Mouse (Mus musculus): ENCODE measurements around the gene Rabl3. TPM values are rescaled to one million over a fixed set of nuclear protein-coding genes. Genes with fewer than 3 reads are reported as not detected.

Gene Rabl3
- polyA plus RNA-seq, 1 experiment from 2014 or later: 34.5 TPM

DNA sequence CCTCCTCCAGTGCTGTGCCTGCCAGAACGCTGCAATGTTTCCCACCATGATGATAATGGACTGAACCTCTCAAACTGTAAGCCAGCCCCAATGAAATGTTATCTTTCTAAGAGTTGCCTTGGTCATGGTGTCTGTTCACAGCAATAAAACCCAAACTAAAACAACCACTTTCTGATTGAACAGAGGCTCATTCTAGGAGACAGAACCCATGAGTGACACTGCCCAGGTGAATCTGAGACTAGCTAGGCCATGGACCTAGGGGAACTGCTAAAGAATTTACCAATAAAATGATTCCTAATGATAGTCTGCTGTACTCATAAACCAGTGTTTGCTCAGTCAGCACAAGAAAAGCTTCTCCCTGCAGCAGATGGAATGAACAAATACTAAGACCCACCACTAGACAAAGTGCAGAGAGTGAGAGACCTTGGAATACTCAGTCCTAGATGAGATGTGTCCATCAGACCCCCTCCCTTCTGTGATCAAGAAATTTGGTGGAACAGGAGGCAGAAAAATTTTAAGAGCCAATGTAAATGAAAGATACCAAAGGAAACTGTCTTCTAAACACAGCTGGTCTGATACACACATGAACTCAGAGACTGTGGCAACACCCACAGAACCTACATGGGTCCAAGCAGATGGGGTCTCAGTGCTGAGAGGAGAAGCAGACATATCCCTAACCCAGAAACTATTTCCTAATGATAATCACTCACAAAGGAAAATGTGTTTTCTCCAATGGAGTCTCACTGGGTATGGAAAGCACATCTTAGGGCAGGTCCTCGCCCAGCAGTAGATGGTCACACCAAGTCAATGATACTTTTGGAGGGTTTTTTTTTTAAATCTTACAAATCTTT, 19.3 kb upstream of the Rabl3 start:
- no peak overlapping the region for H3K4me3 ChIP-seq
- 93% methylated on average over 2 of the region's 2 CpGs for WGBS
- no peak for ATAC-seq (ENCODE audit: insufficient number of reproducible peaks, low FRiP score)
- H3K27me3 ChIP-seq (replicated peaks): no peaks in the 10 kb centered on the region
- no peak overlapping the region for H3K4me2 ChIP-seq
- no peak overlapping the region for H3K9ac ChIP-seq
- 0 out of 2 replicates have a peak, but pooled peaks cover under 1% of the 10 kb centered on the region for H3K4me1 ChIP-seq (replicated peaks)
- peaks cover 13% of the 10 kb centered on the region; the same call in 1 of the 2 replicates for H3K9me3 ChIP-seq (replicated peaks)
- no peak overlapping the region for H3K27ac ChIP-seq (ENCODE audit: poor library complexity, severe bottlenecking)
- peaks cover 72% of the 10 kb centered on the region for H3K36me3 ChIP-seq

DNA sequence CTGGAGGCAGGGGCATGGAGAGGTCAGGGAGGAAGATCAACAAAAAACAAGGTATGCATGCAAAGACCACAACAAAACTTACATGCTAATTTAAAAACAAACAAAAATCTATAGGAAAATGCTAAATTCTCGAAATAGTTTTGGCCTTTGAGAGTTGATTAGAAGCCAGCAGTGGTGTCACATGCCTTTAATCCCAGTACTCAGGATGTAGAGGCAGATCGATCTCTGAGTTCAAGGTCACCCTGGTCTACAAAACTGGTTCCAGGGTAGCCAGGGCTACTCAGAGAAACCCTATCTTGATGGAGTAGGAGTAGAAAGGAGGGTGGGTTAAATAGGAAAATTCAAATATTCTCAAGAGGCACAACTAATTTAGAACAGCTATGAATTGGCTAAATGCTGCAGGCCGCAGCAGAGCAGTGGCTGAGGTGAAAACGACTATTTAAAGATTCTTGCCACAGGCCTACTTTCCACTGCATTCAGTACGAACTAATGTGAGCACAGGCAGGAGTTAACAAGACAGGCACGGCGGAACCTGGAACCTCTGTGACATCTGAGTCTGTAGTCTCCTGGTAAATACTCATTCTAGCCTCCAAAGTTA, 17.5 kb upstream of the Rabl3 start:
- 89% methylated on average over 7 of the region's 7 CpGs for WGBS

DNA sequence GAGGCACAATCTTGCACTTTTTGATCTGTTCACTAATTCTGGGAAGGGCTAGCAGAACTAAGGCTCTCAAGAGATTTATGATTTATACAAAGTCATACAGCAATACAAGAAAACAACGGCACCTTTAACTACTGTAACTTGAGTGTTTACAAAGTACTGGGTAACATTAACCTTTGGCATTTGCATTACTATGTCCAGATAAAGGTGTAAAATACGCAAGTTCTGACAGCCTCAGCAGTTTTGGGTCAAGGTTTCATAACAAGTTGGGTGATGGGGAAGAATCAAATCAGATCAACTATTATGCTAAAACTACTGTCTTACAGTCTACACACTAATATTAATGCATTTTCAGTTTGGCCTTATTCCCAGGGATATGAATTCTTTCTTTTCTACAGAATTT, 14.6 kb upstream of the Rabl3 start:
- peaks cover 17% of the 10 kb centered on the region for H3K4me1 ChIP-seq (replicated peaks)
- no peak overlapping the region for H3K4me3 ChIP-seq
- no peak overlapping the region for H3K9ac ChIP-seq
- H3K27me3 ChIP-seq (replicated peaks): no peaks in the 10 kb centered on the region
- H3K27ac ChIP-seq (ENCODE audit: poor library complexity, severe bottlenecking): no peak overlapping the region
- H3K36me3 ChIP-seq: peaks cover 53% of the 10 kb centered on the region
- ATAC-seq (ENCODE audit: insufficient number of reproducible peaks, low FRiP score): no peak
- WGBS: 94% methylated on average over 2 of the region's 2 CpGs
- no peak overlapping the region for H3K4me2 ChIP-seq
- peaks cover 11% of the 10 kb centered on the region; the same call in 1 of the 2 replicates for H3K9me3 ChIP-seq (replicated peaks)

More for the DNA sequence above, 17.5 kb upstream of the Rabl3 start:
- no peak for ATAC-seq (ENCODE audit: insufficient number of reproducible peaks, low FRiP score)
- H3K4me1 ChIP-seq (replicated peaks): peaks cover 13% of the 10 kb centered on the region
- H3K4me3 ChIP-seq: no peak overlapping the region
- peaks cover 67% of the 10 kb centered on the region for H3K36me3 ChIP-seq
- H3K27me3 ChIP-seq (replicated peaks): no peaks in the 10 kb centered on the region
- peaks cover 13% of the 10 kb centered on the region; the same call in 1 of the 2 replicates for H3K9me3 ChIP-seq (replicated peaks)
- no peak overlapping the region for H3K4me2 ChIP-seq
- H3K9ac ChIP-seq: no peak overlapping the region
- no peak overlapping the region for H3K27ac ChIP-seq (ENCODE audit: poor library complexity, severe bottlenecking)

DNA sequence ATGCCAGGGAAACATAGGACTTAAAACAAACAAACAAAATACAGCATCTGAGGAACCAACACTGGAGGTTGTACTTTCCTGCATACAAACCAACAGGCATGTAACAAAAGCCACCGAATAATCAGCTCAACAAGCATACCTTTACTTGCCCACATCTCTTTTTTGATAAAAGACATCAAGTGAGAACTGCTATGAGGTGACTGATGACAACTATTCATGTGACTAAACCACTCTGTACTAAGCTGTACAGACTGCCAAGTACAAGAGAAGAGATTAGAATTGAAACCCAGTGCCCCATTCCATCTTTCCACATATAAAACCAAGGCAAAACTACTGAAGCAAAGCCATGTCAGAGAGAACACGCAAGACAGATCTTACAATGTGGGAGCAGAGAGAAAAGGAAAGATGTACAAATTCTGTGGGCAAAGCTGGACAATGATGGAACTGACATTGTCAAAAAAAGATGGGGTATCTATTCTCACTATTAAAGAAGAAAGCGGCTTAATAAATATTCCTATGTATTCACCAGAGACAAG, 12.9 kb upstream of the Rabl3 start:
- no peak overlapping the region for H3K4me3 ChIP-seq
- peaks cover 42% of the 10 kb centered on the region for H3K36me3 ChIP-seq
- H3K9me3 ChIP-seq (replicated peaks): peaks cover 5% of the 10 kb centered on the region; the same call in 1 of the 2 replicates
- no peak for ATAC-seq (ENCODE audit: insufficient number of reproducible peaks, low FRiP score)
- H3K4me1 ChIP-seq (replicated peaks): peaks cover 23% of the 10 kb centered on the region
- WGBS: 74% methylated on average over 3 of the region's 3 CpGs
- no peak overlapping the region for H3K9ac ChIP-seq
- H3K4me2 ChIP-seq: peak overlapping the region; percentile 5; the same call in 1 of the 2 replicates
- no peaks in the 10 kb centered on the region for H3K27me3 ChIP-seq (replicated peaks)
- H3K27ac ChIP-seq (ENCODE audit: poor library complexity, severe bottlenecking): peak overlapping the region; percentile 4; the same call in 1 of the 2 replicates

DNA sequence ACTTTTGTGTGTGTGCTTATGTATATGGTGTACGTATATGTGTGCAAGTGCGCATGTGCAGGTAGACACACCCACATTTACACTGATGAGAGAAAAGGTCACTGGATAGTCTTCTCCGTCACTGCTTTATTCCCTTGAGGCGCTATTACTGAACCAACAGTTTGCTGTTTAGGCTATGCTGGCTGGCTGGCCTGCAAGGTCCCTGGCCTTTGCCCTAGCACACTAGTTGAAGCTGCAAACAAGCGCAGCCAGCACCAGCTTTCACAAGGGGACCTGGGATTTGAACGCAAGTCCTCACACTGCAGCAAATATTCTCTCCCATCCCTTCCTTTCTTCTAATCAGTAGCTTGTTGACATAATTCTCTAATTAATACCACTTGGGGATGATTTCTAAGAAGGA, 9.5 kb upstream of the Rabl3 start:
- H3K4me1 ChIP-seq (replicated peaks): peaks cover 30% of the 10 kb centered on the region
- H3K4me3 ChIP-seq: no peak overlapping the region
- no peaks in the 10 kb centered on the region for H3K9me3 ChIP-seq (replicated peaks)
- H3K27me3 ChIP-seq (replicated peaks): no peaks in the 10 kb centered on the region
- no peak overlapping the region for H3K4me2 ChIP-seq
- peaks cover 31% of the 10 kb centered on the region for H3K36me3 ChIP-seq
- no peak for ATAC-seq (ENCODE audit: insufficient number of reproducible peaks, low FRiP score)
- WGBS: 89% methylated on average over 6 of the region's 6 CpGs
- no peak overlapping the region for H3K9ac ChIP-seq
- no peak overlapping the region for H3K27ac ChIP-seq (ENCODE audit: poor library complexity, severe bottlenecking)

DNA sequence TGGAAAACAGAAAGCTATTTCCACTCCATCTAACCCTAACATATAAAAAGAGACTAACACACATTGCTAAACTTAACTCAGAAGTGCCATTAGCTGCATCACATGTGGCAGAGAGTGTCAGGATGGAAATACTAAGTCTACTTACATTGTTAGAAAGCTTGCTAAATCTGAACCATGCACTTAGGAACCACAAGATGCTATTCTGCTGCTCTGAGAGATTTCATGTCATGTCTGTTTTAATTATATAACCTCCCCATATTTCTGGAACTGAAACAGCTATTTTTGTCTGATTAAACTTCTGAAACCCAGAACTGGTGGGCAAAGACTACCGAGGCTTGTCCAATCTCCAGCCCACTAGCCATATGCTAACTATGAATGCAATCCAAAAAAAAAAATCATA, 7.6 kb upstream of the Rabl3 start:
- H3K4me1 ChIP-seq (replicated peaks): peaks cover 19% of the 10 kb centered on the region
- H3K9me3 ChIP-seq (replicated peaks): no peaks in the 10 kb centered on the region
- peaks cover 36% of the 10 kb centered on the region for H3K36me3 ChIP-seq
- H3K27me3 ChIP-seq (replicated peaks): no peaks in the 10 kb centered on the region
- 88% methylated on average over 1 of the region's 1 CpGs for WGBS
- no peak for ATAC-seq (ENCODE audit: insufficient number of reproducible peaks, low FRiP score)
- H3K4me3 ChIP-seq: no peak overlapping the region
- no peak overlapping the region for H3K4me2 ChIP-seq
- no peak overlapping the region for H3K27ac ChIP-seq (ENCODE audit: poor library complexity, severe bottlenecking)
- no peak overlapping the region for H3K9ac ChIP-seq

DNA sequence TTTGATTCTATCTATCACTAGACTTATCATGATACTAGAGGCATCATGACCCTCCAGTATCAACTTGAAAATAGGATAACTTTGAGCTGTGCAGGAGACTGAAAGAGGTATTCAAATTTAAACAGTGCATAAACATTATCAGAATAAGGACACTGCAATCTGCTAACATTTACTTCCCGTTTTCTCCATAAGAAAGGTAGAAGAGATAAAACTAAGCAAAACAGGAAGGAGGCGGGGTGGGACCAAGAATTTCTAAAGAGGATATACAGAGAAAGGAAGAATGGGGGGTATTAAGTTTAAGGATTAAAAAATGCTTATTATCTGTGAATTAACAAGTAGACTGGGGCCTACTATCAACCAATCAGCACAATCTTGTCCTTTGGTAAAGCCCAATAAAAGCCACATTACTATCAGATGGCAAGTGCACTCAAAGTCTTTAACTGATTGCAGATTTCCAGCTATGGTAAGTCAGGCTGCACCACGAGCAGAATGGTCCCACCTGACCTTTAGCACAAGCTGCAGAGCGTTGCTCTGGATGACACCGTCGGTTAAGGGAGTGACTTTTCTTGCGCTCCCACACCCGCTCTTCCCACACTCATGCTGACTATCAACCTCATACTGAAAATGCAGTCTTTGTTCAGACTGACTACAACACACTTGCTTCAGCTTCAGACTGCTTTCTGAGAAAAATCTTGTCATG, 6.2 kb upstream of the Rabl3 start:
- Histone ChIP-seq H3K4me1 (replicated peaks) (peaks cover 30% of the 10 kb centered on the region), H3K4me3 (no peak overlapping the region), H3K4me2 (no peak overlapping the region), H3K9me3 (replicated peaks) (no peaks in the 10 kb centered on the region), H3K27ac (ENCODE audit: poor library complexity, severe bottlenecking) (no peak overlapping the region), H3K9ac (no peak overlapping the region), H3K27me3 (replicated peaks) (no peaks in the 10 kb centered on the region), H3K36me3 (peaks cover 35% of the 10 kb centered on the region)
- no peak for ATAC-seq (ENCODE audit: insufficient number of reproducible peaks, low FRiP score)
- WGBS: 68% methylated on average over 8 of the region's 8 CpGs

DNA sequence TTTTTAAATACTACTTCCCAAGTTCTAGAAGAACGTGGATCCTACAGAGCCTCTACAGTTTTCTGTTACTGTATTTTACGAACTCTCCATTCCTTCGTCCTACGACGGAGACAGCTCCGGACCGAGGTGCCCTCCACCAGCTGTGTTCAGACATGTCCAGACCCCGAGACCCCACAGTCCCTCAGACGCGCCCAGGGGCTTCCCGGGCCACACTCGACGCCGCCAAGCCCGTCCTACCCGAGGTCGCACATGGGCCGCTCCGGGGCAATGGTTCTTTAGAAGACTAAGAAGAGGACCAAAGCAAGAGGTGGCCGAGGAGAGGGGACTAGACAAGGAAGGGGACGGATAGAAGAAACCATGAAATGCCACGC, 460 bp upstream of the Rabl3 start:
- WGBS: under 1% methylated on average over 22 of the region's 22 CpGs
- Histone ChIP-seq H3K4me1 (replicated peaks) (peaks cover 27% of the 10 kb centered on the region), H3K4me2 (peak overlapping the region; percentile 85), H3K27me3 (replicated peaks) (no peaks in the 10 kb centered on the region), H3K4me3 (peak overlapping the region; percentile 97), H3K27ac (ENCODE audit: poor library complexity, severe bottlenecking) (peak overlapping the region; percentile 91), H3K36me3 (peaks cover 28% of the 10 kb centered on the region), H3K9ac (peak overlapping the region; percentile 95), H3K9me3 (replicated peaks) (no peaks in the 10 kb centered on the region)
- ATAC-seq (ENCODE audit: insufficient number of reproducible peaks, low FRiP score): peak; percentile 33

DNA sequence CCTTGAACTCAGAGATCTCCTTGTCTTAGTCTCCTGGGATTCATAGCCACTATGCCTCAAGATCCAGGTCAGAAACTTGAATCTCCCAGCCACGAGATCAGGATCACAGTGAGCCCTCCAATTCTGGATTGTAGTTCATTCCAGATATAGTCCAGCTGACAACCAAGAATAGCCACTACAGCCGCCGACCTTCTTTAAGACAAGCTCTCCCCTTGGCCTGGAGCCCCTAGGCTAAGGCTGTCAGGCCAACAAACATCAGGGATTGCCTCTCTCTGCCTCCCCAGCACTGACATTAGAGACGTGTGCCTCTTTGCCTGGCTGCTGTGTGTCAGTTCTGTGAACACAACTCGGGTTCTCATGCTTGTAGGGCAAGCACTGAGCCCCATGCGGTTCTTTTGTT, 1.1 kb downstream of the Rabl3 start:
- 65% methylated on average over 6 of the region's 6 CpGs for WGBS
- no peaks in the 10 kb centered on the region for H3K9me3 ChIP-seq (replicated peaks)
- ATAC-seq (ENCODE audit: insufficient number of reproducible peaks, low FRiP score): no peak
- H3K9ac ChIP-seq: peak overlapping the region; percentile 78; the same call in 1 of the 2 replicates
- H3K4me3 ChIP-seq: peak overlapping the region; percentile 97
- H3K27me3 ChIP-seq (replicated peaks): no peaks in the 10 kb centered on the region
- H3K36me3 ChIP-seq: peaks cover 21% of the 10 kb centered on the region
- peak overlapping the region; percentile 67 for H3K4me2 ChIP-seq
- H3K27ac ChIP-seq (ENCODE audit: poor library complexity, severe bottlenecking): peak overlapping the region; percentile 93
- peaks cover 24% of the 10 kb centered on the region for H3K4me1 ChIP-seq (replicated peaks)

DNA sequence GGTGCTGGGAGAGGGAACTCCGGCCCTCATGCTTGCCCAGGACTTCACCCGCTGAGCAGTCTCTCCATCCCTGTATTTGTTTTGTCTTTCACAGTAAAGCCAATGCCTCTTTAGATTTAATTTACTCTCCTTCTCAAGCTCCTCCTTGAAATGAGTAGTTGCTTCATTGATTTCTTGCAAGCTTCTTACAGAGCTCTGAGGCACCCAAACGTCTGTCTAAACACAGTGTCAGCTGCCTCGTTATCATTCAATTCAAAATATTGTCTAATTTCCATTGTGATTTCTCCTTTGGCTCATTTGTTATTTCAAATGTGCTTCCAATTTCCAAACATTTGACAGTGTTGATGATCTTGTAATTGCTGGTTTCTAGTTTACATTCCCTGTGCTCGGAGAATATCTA, 6.6 kb downstream of the Rabl3 start:
- no peak overlapping the region for H3K4me2 ChIP-seq
- peaks cover 22% of the 10 kb centered on the region for H3K36me3 ChIP-seq
- 88% methylated on average over 5 of the region's 5 CpGs for WGBS
- H3K9me3 ChIP-seq (replicated peaks): no peaks in the 10 kb centered on the region
- H3K27me3 ChIP-seq (replicated peaks): no peaks in the 10 kb centered on the region
- H3K27ac ChIP-seq (ENCODE audit: poor library complexity, severe bottlenecking): no peak overlapping the region
- no peak overlapping the region for H3K9ac ChIP-seq
- no peak for ATAC-seq (ENCODE audit: insufficient number of reproducible peaks, low FRiP score)
- peaks cover 13% of the 10 kb centered on the region for H3K4me1 ChIP-seq (replicated peaks)
- H3K4me3 ChIP-seq: no peak overlapping the region

DNA sequence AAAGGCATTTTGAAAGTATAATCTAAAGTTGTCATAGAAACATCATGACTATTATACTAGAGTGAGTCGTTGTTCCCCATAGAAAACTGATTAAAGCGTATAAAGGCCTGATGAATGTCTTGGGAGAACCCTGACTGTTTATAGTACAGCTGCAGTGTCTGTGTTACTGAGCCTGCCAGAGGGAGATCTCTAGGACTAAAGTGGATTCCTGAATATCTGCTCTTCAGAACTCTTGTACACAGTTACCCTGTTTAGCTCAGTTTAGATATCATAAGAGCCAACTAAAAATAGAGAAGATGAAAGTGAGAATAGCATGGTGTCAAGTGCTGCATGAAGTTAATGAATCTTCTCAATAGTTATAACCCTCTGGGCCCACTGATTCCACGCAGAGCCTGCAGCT, 10.6 kb downstream of the Rabl3 start:
- Histone ChIP-seq H3K4me3 (no peak overlapping the region), H3K4me1 (replicated peaks) (peaks cover 19% of the 10 kb centered on the region), H3K36me3 (peaks cover 5% of the 10 kb centered on the region; the same call in 1 of the 2 replicates), H3K9ac (no peak overlapping the region), H3K27me3 (replicated peaks) (no peaks in the 10 kb centered on the region), H3K4me2 (peak overlapping the region; percentile 56), H3K9me3 (replicated peaks) (no peaks in the 10 kb centered on the region), H3K27ac (ENCODE audit: poor library complexity, severe bottlenecking) (peak overlapping the region; percentile 92)
- 43% methylated on average over 3 of the region's 3 CpGs for WGBS
- ATAC-seq (ENCODE audit: insufficient number of reproducible peaks, low FRiP score): no peak
